Mouse (Mus musculus) ZHBTc4 (cell line): ENCODE measurements at regions not wholly inside any gene's neighbourhood (a gene's known extent, or its start where the extent isn't known, plus 50 kb on each side); places are given as distances from the start of the nearest gene placed in this dataset.

Experiments used
- DNase-seq: peaks from one replicate; pipeline ENCODE4 v3.0.0-alpha.2; 2011; ENCODE audit warnings: low read depth, low spot score

DNA sequence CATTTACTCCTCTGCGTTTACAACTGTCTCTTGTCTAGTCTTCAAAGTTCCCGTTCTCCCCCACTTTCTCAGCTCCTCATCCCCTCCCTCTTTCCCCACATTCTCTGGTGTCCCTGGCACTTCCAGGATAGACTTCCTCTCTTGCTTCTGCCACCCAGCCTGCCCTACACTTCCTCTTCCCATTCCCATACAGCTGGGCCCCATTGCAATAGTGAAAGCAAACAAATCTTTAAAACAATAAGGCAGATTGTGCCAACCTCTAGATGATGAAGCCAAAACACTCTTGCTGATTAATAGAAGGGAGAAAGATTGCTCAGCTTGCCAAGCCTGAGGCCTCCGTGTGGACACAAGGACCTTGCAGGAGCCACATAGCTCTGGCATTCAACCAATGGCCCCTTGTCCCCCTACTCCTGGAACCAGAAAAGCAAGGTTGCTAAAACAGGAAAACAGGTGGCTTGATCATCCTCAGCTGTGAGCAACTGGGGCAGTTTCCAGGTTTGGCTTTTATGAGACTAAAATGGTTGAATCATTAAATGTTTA is 267.1 kb upstream of the Dynlrb2 start:
- DNase-seq, result no peak

DNA sequence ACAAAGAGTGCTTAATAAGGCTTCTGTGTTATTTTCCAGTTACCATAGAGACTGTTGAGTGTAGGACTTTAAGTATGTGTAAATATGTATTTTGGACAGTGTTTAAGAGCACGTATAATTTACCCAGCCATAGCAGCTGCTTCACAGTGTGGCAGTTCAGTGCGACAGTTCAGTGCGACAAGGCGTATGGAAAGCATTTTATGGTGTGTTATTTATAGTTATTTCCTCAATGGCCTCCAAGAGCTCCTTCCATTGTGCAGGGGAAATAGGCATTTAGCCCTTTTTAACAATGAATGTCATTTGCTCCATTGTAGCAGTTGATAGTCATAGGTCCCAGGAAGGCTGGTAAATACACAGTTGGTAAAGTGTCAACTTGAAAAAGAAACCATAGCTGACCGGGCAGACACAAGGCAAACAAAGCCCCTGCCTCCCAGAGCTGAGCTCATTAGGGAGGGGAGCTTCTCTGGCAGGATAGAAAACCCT is 275.1 kb upstream of the Dynlrb2 start:
- no peak for DNase-seq

DNA sequence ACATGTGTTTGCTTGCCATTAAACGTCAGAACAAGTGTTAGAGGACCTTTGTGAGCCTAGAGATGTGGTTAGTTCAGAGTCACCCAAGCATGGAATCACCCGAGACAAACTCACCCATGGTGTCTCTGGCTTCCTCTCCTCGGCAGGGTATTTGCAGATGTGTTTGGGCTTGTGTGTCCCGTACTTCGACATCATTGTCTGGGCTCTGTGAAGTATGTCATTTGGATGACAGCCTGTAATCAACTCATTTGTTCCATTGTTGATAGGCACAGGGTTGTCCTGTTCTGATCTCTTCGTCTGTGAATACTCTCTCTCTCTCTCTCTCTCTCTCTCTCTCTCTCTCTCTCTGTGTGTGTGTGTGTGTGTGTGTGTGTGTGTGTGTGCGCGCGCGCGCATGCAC is 277.8 kb upstream of the Dynlrb2 start:
- no peak for DNase-seq

DNA sequence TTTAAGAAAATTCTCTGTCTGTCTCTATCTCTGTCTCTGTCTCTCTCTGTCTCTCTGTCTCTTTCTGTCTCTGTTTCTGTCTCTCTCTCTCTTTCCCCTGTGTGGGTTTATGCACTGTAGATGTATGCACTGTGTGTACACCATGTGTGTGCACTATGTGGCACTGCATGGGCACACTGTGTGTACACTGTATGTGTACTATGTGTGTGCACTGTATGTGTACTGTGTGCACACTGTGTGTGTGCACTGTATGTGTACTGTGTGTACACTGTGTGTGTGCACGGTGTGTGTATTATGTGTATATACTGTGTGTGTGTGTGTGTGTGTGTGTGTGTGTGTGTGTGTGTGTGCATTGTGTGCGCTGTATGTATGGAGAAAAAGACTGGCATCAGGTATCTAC is 281.5 kb upstream of the Dynlrb2 start:
- no peak for DNase-seq

DNA sequence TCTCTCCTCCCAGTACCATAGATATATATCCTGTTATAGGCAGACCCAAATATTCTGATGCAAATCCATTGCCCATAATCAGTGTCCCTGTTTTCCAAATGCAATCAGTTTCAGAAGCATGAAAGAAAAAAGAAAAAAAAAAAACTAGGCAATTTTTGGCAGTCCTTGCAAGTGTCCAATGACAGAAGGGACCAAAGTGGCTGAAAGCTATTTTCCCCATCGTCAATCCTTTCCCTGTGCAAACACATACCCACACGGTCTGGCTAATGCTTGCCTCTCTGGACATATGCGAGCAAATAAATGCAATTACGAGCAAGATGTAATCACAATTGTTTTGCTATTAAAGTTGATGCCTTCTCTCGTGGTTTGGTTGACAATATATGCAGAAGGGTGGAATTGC is 288.9 kb upstream of the Dynlrb2 start:
- no peak for DNase-seq

DNA sequence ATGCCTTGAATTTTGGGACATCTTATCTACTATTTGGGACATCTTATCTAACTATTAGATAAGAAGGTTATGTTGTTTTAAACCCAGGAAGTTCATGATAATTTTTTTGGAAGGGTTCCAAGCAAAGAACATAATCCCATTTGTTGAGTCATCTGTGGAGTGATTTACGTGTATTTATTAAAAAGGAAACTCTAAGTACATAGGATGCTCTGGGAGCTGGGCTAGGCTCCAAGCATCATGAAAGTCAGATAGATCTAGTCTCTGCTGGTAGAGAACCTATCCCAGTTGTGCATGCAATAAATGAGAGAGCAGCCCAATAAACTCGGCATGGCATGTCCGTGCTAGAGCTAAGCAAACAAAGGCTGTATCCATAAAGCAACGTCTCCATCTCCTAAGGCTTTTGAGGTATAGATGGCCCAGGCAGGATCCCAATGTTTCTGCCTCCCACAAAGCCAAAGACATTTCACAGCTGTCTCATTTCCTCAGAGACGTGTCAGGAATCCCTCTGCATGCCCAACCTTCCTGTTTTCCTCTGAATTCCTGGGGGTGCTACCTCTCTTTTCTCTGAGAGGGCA is 289.4 kb upstream of the Dynlrb2 start:
- DNase-seq, result no peak

DNA sequence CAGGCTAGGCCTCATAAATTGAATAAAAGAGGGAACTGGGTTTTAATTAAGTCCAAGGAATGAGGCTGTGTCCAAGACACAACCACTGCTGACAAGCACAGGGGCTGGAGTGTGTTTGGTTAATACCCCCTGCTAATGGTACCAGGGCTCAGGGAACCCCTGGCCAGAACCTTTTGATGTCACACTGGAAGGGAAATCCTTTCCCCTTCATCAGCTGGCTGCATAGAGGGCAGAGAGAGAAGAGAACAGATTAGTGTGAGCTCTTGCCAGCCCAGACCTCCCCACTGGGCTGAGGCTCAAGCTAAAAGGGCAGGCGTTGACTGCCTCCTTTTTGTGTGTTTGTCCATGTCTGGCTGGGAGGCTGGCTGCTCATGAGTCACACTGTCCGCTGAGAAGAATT is 301.1 kb upstream of the Dynlrb2 start:
- DNase-seq, result no peak

DNA sequence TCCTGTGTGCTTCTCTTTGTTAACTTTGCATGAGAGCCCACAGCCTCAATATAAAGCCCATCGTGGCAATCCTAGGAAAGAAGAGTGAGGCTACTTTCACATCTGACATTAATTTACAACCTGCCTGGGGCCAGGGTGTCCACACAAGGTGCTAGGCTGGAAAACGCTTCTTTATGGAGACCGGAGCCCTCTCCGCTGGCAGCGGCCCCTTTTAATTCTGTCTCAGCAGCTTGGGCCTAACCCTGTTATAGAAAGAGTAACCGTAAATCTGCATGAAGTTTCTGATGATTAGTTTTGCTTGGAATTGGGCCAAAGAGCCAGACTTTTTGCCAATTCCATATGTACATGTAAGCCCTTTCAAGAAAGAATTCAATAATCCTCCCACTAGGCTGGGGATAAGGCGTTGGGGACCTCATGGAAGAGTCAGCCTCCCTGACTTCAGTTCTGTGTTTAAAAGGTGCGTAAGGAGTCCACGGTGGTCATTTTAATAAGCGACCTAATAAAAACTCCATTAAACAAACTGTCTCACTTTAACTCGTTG is 304.2 kb upstream of the Dynlrb2 start:
- DNase-seq, result no peak

DNA sequence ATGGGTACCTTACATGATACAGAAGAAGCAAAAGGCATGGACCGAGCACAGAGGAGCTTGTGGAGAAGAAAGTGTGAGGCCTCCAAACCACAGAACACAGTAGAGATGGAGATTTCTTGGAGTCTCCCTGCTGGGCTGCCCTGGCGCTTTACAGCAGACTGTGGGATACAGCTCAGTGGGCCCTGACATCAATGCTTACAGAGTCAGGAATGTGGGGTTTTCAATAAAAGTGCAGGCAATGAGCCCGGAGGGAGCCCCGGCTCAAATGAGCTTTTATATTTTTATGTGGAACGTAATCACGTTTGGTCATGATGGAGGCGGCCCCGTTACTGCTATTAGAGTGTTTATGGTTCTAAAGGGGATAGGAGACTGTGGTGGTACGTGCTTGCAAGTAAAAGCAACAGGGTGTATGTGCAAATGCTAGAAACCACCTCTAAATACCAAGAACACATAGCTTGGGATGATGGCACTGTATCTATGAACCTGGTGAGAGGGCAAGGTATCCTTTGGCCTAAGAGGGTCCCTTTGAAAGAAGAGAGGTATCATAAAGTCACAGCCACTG is 308.1 kb upstream of the Dynlrb2 start:
- DNase-seq, result no peak

DNA sequence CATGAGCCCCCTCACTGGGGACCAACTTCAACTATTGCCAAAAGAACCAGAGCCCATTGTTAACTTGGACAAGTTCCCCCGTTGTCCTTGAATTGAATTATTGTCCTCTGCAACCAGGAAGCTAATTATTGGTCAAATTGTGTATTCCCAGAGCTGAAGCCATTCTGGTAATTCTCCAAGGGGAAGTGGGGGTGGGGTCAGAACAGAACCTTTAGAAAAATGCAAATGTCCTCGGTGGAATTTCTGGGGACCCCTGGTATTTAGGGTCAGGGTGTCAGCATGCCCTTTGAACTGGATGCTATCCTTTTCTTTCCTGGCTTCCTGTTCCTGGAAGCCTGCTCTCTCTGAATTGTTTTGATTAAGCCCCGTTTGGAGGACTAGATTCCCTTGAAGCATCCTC is 312.7 kb upstream of the Dynlrb2 start:
- DNase-seq, result no peak

DNA sequence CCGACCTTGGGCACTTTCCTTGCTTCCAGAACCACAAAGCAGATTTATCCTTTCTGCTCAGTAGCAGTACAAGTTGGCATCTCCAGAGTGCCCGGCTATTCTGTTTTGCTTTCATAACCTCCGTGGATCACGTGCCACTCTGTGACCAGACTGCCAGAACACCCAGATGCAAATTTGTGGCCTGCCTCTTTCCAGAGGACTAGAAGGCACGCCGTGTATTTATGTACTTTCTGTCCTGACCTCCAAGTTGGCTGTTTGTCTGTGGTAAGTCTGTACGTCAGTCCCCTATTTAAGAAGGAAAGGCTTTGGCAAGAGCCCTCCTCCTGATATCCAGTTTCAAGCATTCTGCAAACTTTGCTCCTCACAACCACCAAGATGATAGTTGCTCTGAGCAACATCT is 319.6 kb upstream of the Dynlrb2 start:
- no peak for DNase-seq

DNA sequence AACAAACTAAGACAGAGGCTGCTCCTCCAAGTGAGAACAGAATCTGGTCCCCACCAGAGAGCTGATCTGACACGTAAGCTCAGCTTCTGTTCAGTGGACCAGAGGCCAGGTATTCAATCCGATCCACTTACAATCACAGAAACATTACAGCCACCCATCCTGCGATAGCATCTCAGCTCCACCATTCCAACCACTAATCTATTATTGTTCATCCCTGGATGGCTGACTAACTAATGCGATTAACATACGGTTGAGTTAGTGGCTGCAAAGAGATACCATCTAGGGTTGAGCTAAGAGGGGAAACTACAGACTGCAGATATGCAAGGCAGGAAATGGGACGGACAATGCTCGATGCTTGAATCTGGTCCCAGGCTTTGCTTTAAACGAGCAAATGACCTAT is 320.5 kb upstream of the Dynlrb2 start:
- no peak for DNase-seq

DNA sequence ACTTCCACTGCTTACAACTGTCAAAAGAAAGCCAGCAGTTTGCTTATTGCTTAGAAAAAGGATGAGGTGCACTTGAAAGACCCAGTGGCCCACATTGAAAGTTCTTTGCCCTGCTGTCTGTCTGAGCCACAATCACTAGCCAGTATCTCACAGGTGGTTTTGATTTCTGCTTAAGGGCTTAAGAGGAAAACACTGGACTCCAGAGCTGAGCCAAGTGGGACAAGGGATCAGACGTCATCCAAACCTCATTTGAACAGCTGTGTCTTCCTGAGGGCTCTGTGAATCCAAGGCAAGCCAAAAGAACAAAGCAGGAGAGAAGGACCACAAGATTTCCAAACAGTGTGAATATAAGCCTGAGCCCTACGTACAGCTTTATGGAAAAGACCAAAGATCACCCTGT is 326.8 kb upstream of the Dynlrb2 start:
- DNase-seq, result no peak

DNA sequence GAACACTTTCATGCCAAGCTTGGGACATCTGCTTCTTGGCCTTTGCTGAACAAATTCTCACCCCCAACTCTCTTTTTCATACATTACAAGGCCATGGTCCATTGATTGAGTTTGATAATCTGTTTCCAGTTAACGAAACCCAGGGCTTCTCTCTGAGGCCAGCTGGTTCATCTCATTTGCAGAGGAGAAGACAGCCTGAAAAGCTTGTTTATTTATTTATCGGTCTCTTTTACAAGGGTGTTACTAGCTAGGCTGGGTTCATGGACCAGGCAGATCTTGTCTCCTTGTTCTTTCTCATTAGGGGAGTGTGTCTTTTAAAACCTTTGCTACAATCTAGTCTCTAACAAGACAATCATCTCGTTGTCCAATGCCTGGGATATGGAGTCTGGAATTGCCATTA is 329.9 kb upstream of the Dynlrb2 start:
- no peak for DNase-seq

DNA sequence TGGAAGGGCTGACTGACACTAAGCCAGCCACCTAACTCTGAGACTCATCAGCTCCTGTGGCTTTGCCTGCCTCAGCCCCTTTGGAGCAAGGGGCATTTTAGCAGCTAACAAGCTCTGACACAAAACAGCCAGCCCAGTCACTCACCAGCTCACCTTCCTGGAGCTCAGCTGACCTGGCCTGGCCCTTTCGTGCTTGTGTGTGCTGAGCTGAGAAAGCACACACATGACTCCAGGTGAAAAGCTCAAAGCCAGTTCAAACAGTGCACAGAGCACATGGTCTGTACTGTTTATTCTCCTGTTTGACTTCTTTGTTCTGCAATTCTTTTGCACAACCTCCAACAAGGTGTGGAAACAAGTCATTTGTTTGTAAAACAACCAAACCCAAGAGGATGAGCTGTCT is 330.8 kb upstream of the Dynlrb2 start:
- no peak for DNase-seq

DNA sequence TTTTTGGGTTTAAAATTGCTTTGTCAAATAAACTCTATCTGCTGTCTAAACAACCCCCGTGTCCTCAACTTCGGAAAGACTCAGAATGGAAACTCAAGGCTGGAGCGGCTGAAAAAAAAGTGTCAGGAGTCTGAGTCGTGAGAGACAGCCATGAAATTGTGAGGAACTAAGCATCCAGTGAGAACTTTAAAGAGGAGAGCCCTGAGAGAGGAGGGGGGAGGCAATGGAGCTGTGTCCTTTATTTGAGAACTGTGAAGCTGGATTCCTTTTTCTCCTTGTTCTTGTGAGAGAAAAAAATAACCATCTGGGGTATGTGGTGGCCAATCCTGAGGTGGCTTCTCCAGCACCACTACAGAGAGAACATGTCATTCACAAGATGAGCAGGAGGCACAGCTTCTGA is 336.9 kb upstream of the Dynlrb2 start:
- no peak for DNase-seq

DNA sequence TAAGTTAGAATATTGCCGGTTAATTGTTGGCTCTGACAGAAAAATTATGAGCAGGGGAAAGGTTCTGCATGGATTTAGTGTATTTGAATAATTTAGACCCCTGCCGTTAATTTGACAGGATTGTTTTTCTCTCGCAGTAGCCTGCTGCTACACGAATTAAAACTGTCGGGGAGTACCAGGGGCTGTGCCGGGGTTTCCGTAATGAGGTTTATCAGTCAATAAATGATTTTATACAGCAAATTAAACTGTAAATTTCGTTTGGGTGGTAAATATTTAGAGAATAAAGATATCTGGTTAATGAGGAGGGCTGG is 339.8 kb upstream of the Dynlrb2 start:
- DNase-seq, result no peak

DNA sequence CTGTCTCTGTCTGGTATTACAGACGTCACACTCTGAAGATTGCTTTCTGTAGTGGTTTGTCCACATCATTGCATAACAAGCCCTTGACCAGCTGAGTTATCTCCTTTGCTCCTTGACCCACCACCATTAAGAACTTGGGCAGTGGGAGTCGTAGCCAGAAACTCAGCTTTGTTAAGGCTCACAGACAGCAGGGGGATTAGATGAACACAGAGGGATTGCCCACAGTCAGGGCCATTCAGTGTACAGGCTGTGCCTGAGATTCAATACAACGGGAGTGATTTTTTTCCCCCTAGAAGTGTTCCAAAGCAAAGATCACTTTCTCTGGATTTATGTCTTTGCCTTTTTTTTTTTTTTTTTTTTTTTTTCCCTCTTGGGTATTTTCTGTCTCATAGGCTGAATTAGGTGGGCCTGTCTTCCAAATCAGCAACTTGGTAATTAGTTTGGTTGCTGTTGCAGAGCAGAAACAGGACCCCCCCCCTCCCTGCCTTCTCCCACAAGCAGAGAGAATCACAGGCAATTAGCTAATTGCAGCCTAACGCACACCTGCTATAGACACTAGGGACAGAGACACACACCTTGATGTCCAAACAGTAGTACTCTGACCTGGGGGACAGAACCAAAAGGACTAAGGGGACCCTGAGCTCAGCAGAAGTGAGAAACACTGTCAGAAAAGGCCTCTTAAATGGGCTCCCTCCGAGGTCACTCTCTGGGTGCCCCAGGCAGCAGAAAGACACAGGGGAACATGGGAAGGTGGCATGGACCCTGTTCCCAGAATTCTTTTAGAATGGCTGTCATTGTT is 340.4 kb upstream of the Dynlrb2 start:
- no peak for DNase-seq

DNA sequence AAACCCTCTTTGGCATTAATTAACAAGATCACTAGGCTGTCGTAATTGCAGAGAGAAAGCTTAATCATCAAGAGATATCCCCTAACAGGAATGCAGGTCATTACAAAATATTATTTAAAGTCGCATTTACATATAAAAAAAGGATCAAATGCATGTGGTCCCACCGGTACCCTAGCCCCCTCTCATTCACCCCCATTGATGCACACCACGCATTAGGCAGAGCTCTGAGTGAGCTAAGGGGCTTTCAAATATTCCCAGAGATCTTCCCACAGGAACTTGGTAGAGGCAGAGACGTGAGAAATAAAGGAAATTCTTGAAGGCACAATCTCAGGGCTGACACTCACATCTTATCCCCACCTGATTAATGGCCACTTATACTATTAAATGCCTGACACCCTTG is 343.8 kb upstream of the Dynlrb2 start:
- DNase-seq, result no peak

DNA sequence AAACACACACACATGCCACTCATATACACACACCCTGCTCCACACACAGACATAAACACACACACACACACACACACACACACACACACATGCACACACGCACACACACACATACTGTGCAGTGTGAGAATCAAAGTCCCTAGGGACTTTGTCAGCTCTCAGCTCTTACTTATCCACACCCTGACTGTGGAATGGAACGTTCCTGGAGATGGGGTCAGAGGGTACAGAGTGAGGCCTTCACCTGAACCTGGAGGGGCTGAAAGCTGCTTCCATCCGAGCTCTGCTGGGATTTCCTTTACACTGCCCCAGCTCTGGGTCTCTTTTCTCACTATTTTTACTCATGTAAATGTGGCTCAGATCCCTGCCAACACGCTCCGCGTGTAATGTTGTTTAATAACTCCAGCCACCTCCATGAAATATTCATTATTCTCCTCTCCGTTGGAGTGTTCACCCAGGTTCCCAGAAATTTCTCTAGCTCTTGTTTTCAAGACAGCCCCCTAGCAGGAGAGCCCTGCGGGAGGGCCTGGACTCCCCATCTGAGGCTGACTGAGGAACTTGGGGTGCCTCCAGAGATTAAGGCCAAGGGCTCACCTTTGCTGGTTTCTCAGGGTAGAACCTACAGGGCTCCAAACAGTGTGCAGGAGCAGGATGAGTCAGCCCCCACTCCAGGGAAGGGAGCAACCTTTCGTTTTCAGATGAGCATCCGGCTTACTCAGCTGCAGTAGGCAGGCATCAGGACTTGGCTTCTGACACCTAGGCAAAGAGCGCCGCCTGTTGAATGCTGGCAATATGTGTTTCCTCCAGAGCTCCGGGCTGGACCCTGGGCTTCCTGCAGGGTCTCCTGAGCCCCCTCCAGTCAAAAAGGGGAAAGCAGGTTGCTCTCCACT is 360.8 kb upstream of the Dynlrb2 start:
- peak; percentile 3 for DNase-seq

DNA sequence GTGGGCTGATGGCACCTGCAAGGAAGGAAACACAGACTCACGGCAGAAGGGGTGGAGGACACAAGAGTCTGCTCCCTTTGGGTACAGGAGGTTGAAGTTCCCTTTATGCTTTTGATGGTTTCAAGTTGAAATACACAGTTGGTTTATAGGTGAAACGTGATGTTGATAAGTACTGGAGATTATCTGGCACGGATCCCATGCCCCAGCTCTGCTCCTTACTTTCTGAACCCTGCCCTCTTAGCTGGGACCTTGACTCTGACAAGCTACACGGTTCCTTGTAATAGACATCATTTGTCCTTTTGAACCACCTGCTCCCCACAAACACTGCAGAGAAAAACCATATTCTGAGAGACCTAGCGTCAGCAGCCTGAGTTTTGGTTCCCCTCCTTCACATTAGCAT is 363.4 kb upstream of the Dynlrb2 start:
- DNase-seq, result no peak

DNA sequence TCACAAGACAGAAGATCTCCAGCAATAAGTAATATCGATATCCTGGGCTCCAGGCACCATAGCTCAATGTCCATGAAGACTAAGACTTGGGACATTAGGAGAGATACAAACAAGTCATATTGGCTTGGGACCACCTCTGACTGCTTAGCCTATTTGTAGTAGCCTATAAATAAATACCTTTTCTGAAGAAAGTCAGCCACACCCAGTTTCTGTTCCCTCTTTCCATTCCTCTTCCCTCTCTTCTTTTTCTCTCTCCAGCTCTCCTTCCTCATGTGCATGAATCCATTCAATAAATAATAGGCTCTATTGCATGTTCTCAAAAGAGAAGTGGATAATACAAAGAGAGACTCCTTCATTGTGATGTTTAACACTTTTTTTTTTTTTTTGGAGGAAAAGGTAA is 364.8 kb upstream of the Dynlrb2 start:
- DNase-seq, result no peak
